In the genomic region with DNA sequence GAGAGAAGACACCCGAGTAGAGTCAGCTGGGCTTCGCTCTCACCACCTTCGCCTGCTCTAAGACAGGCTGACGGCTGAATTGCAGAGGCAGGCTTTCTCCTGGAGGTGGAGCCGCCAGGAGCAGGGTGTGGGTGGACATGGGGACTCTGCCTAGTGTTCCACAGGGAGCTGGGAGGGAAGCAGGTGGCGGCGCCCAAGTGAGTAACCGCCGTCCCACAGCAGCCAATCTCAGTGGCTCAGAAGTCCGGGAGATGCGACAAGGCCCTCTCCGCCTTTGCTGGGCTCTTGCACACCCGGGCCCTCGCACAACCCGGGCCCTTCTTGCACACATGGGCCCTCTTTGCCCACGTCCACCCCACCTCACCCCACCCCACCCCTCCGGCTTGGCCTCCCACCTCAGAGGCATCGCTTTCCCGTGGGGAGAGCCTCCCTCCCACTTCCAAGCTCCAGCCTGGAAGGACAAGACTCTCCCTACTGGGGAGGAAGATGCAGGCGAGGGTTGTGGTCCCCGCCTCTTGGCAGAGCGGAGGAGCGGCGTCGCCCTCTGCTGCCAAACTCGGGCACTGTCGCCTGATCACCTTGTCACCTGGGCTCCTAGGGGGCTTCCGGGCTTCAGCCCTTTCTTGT, we compare ENCODE assay signal across 8 mouse cellular contexts. TPM values are rescaled to one million over a fixed set of nuclear protein-coding genes. Genes with fewer than 3 reads are reported as not detected.
DNase-seq lines count a peak whose midpoint lies in the region; ATAC-seq and TF ChIP-seq lines count a peak whose summit lies in the region.

No protein-coding gene starts in this region.

- no peaks in the 10 kb centered on the region for H3K9me3 ChIP-seq in heart, embryonic 10.5 days
- H3K9me3 ChIP-seq in lung, embryonic 16.5 days (ENCODE audit: control insufficient read depth, low read length): no peaks in the 10 kb centered on the region

- no peak for TF ChIP-seq POLR2A in testis, adult 2 months (IDR thresholded peaks at IDR 0.05; ENCODE audit: control insufficient read depth, low read depth, low read length)

- peaks cover 9% of the 10 kb centered on the region for H3K4me1 ChIP-seq in testis, adult 2 months (ENCODE audit: control insufficient read depth, insufficient read depth, low read length)
- peaks cover 49% of the 10 kb centered on the region for H3K4me1 ChIP-seq in heart, embryonic 10.5 days
- H3K4me1 ChIP-seq in lung, embryonic 16.5 days (replicated peaks; ENCODE audit: control insufficient read depth, insufficient read depth, low read length): peaks cover 33% of the 10 kb centered on the region

- TF ChIP-seq CTCF in testis, adult 2 months (IDR thresholded peaks at IDR 0.05; ENCODE audit: control insufficient read depth, insufficient read depth, insufficient replicate concordance, low read depth, low read length): peak; percentile 47; the same call in 1 of the 2 replicates

- peak overlapping the region; percentile 55 for H3K9ac ChIP-seq in lung, embryonic 16.5 days (ENCODE audit: low read length)

- no peaks in the 10 kb centered on the region for H3K36me3 ChIP-seq in testis, adult 2 months (ENCODE audit: control insufficient read depth, insufficient read depth, low read length)
- no peaks in the 10 kb centered on the region for H3K36me3 ChIP-seq in heart, embryonic 10.5 days
- H3K36me3 ChIP-seq in lung, embryonic 16.5 days (ENCODE audit: control insufficient read depth, insufficient read depth, low read length): no peaks in the 10 kb centered on the region

- H3K27me3 ChIP-seq in testis, adult 2 months (ENCODE audit: control insufficient read depth, insufficient read depth, low read length): no peaks in the 10 kb centered on the region
- peaks cover 24% of the 10 kb centered on the region for H3K27me3 ChIP-seq in heart, embryonic 10.5 days (ENCODE audit: insufficient read depth, poor library complexity, severe bottlenecking)
- no peaks in the 10 kb centered on the region for H3K27me3 ChIP-seq in lung, embryonic 16.5 days (ENCODE audit: control insufficient read depth, insufficient read depth, low read depth, low read length)

- no peak for DNase-seq in testis, postnatal 14 days (ENCODE audit: low spot score)
- peak; percentile 66 for DNase-seq in cerebellum, adult 8-10 months
- no peak for DNase-seq in heart, embryonic 10.5 days (ENCODE audit: low spot score)
- DNase-seq in kidney, postnatal 14 days: peak; percentile 76
- DNase-seq in right cerebral cortex, adult 2 months (ENCODE audit: low spot score in 2 of 2): peak; percentile 87 to 88
- no peak for DNase-seq in adipocyte (ENCODE audit: low spot score)

- no peak overlapping the region for H3K4me3 ChIP-seq in testis, adult 2 months (ENCODE audit: control insufficient read depth, low read depth, low read length)
- H3K4me3 ChIP-seq in heart, embryonic 10.5 days: peak overlapping the region; percentile 58
- H3K4me3 ChIP-seq in lung, embryonic 16.5 days (ENCODE audit: low read length): peak overlapping the region; percentile 26

- 5% methylated on average over 28 of the region's 28 CpGs for WGBS in heart, embryonic 10.5 days
- 4% methylated on average over 27 of the region's 28 CpGs for WGBS in lung, embryonic 16.5 days

- peak; percentile 18; the same call in 1 of the 2 replicates for ATAC-seq in lung, embryonic 16.5 days (ENCODE audit: low read depth)

- H3K4me2 ChIP-seq in lung, embryonic 16.5 days (ENCODE audit: low read depth, low read length): peak overlapping the region; percentile 57

- H3K27ac ChIP-seq in testis, adult 2 months (ENCODE audit: control insufficient read depth, insufficient read depth, low read depth, low read length): no peak overlapping the region
- H3K27ac ChIP-seq in heart, embryonic 10.5 days: peak overlapping the region; percentile 81
- H3K27ac ChIP-seq in lung, embryonic 16.5 days (ENCODE audit: low read length): no peak overlapping the region

RNA-seq across cellular contexts. Expression of gene Grasp, which starts 15.0 kb away (rescaled TPM):
- 1.8 and 1.9 TPM in 2 replicates for polyA plus RNA-seq in testis, adult 2 months (2012; rRNA removed)
- polyA plus RNA-seq in heart, embryonic 10.5 days (2016; fragmentation: Nextera tagmentation; extraction: Ambion mirVana): 3.4 and 5.0 TPM in 2 replicates
- polyA plus RNA-seq in lung, embryonic 16.5 days (2015; fragmentation: Nextera tagmentation; extraction: Ambion mirVana): 5.6 and 6.1 TPM in 2 replicates

RNA-seq across cellular contexts. Expression of gene Nr4a1, which starts 15.1 kb away (rescaled TPM):
- polyA plus RNA-seq in testis, adult 2 months (2012; rRNA removed): 51.4 TPM in 2 replicates
- 8.0 and 13.0 TPM in 2 replicates for polyA plus RNA-seq in heart, embryonic 10.5 days (2016; fragmentation: Nextera tagmentation; extraction: Ambion mirVana)
- polyA plus RNA-seq in lung, embryonic 16.5 days (2015; fragmentation: Nextera tagmentation; extraction: Ambion mirVana): 10.8 and 11.5 TPM in 2 replicates

RNA-seq across cellular contexts. Expression of gene Atg101, which starts 45.1 kb away (rescaled TPM):
- 16.4 and 17.5 TPM in 2 replicates for polyA plus RNA-seq in testis, adult 2 months (2012; rRNA removed)
- polyA plus RNA-seq in heart, embryonic 10.5 days (2016; fragmentation: Nextera tagmentation; extraction: Ambion mirVana): 59.5 and 77.0 TPM in 2 replicates
- 75.0 and 82.4 TPM in 2 replicates for polyA plus RNA-seq in lung, embryonic 16.5 days (2015; fragmentation: Nextera tagmentation; extraction: Ambion mirVana)

RNA-seq across cellular contexts. Expression of gene 6030408B16Rik, which starts 54.0 kb away (rescaled TPM):
- 8.5 and 10.4 TPM in 2 replicates for polyA plus RNA-seq in testis, adult 2 months (2012; rRNA removed)
- polyA plus RNA-seq in heart, embryonic 10.5 days (2016; fragmentation: Nextera tagmentation; extraction: Ambion mirVana): 0.49 and 1.8 TPM in 2 replicates
- 57.2 and 59.7 TPM in 2 replicates for polyA plus RNA-seq in lung, embryonic 16.5 days (2015; fragmentation: Nextera tagmentation; extraction: Ambion mirVana)

Comparison
In these comparisons a context has a peak if more than half of its experiments do, and no peak if none do; other contexts are left out.
1. DNase-seq: peak in cerebellum, adult 8-10 months (single experiment), kidney, postnatal 14 days (single experiment) and right cerebral cortex, adult 2 months (2 of 2); none in testis, postnatal 14 days (single experiment), heart, embryonic 10.5 days (single experiment) and adipocyte (single experiment).